Mouse (Mus musculus): ENCODE results near the gene Pgghg.

Pgghg gene

GRCm38 (mm10) chr7:140923070-140923775 lies 18.0 kb upstream of the Pgghg start:
- DNase-seq (ENCODE audit: low spot score in 2 of 2) = no peak

- no peak for DNase-seq (ENCODE audit: low spot score in 2 of 2)
Measured at GRCm38 (mm10) chr7:140927181-140927580, 14.0 kb upstream of the Pgghg start.

- DNase-seq (ENCODE audit: low spot score in 2 of 2) = no peak
Measured at GRCm38 (mm10) chr7:140938436-140938835, 2.8 kb upstream of the Pgghg start.

- DNase-seq (ENCODE audit: low spot score in 2 of 2) = no peak
Measured at GRCm38 (mm10) chr7:140938896-140939295, 2.3 kb upstream of the Pgghg start.

- DNase-seq (ENCODE audit: low spot score in 2 of 2) = no peak
Measured at GRCm38 (mm10) chr7:140939669-140940171, 1.5 kb upstream of the Pgghg start.

GRCm38 (mm10) chr7:140942341-140942740 lies 1.1 kb downstream of the Pgghg start:
- no peak for DNase-seq (ENCODE audit: low spot score in 2 of 2)

- DNase-seq (ENCODE audit: low spot score in 2 of 2) = no peak
Measured at GRCm38 (mm10) chr7:140942811-140943210, 1.6 kb downstream of the Pgghg start.

GRCm38 (mm10) chr7:140943356-140943755 lies 2.2 kb downstream of the Pgghg start:
- DNase-seq (ENCODE audit: low spot score in 2 of 2) = no peak

- DNase-seq (ENCODE audit: low spot score in 2 of 2) = no peak
Measured at GRCm38 (mm10) chr7:140944236-140944635, 3.0 kb downstream of the Pgghg start.

- no peak for DNase-seq (ENCODE audit: low spot score in 2 of 2)
Measured at GRCm38 (mm10) chr7:140945247-140945646, 4.1 kb downstream of the Pgghg start.

GRCm38 (mm10) chr7:140946311-140946710 lies 5.1 kb downstream of the Pgghg start:
- DNase-seq (ENCODE audit: low spot score in 2 of 2) = no peak

- no peak for DNase-seq (ENCODE audit: low spot score in 2 of 2)
Measured at GRCm38 (mm10) chr7:140946980-140947379, 5.8 kb downstream of the Pgghg start.

GRCm38 (mm10) chr7:140948161-140948560 lies 7.0 kb downstream of the Pgghg start:
- no peak for DNase-seq (ENCODE audit: low spot score in 2 of 2)

GRCm38 (mm10) chr7:140949255-140949654 lies 8.1 kb downstream of the Pgghg start:
- DNase-seq (ENCODE audit: low spot score in 2 of 2) = no peak

GRCm38 (mm10) chr7:140949824-140950530 lies 8.8 kb downstream of the Pgghg start, which contains the start of gene Ifitm5:
TSS of gene Ifitm5 (minus strand) at chr7:140950291.
- DNase-seq (ENCODE audit: low spot score in 2 of 2) = no peak

- no peak for DNase-seq (ENCODE audit: low spot score in 2 of 2)
Measured at GRCm38 (mm10) chr7:140951051-140951450, 9.9 kb downstream of the Pgghg start.

- DNase-seq (ENCODE audit: low spot score in 2 of 2) = no peak
Measured at GRCm38 (mm10) chr7:140951765-140952164, 10.6 kb downstream of the Pgghg start.

- DNase-seq (ENCODE audit: low spot score in 2 of 2) = no peak
Measured at GRCm38 (mm10) chr7:140952441-140952840, 11.2 kb downstream of the Pgghg start.

- DNase-seq (ENCODE audit: low spot score in 2 of 2) = no peak
Measured at GRCm38 (mm10) chr7:140953133-140953532, 11.9 kb downstream of the Pgghg start.

GRCm38 (mm10) chr7:140953800-140954732 lies 12.9 kb downstream of the Pgghg start:
- no peak for DNase-seq (ENCODE audit: low spot score in 2 of 2)

- no peak for DNase-seq (ENCODE audit: low spot score in 2 of 2)
Measured at GRCm38 (mm10) chr7:140954733-140955071, 13.5 kb downstream of the Pgghg start.

GRCm38 (mm10) chr7:140955342-140955741 lies 14.2 kb downstream of the Pgghg start:
- no peak for DNase-seq (ENCODE audit: low spot score in 2 of 2)
